Mouse (Mus musculus) lung, embryonic 15.5 days (tissue): ENCODE results near the gene Stx16. TPM values are rescaled to one million over a fixed set of nuclear protein-coding genes. Genes with fewer than 3 reads are reported as not detected.

Experiments used
- ATAC-seq: fragments of 200-750 bp; cut with Nextera tagmentation; 2 replicates; pipeline ENCODE4 v1.8.0; 2017; ENCODE audit warnings: moderate number of reproducible peaks, borderline replicate concordance; ENCODE audit not compliant: low FRiP score, low TSS enrichment; ENCODE audit errors: extremely low read depth
- H3K27ac ChIP-seq: fragments of 300-500 bp; sonication (generic); 2 replicates; pipeline ENCODE4 v1.5.1; 2015; ENCODE audit warnings: moderate library complexity, mild to moderate bottlenecking, inconsistent platforms
- H3K27me3 ChIP-seq: fragments of 300-500 bp; sonication (generic); 2 replicates; pipeline ENCODE4 v1.6.1; 2015; ENCODE audit warnings: inconsistent platforms
- H3K36me3 ChIP-seq: fragments of 300-500 bp; sonication (generic); 2 replicates; pipeline ENCODE4 v1.6.1; 2015; ENCODE audit warnings: inconsistent platforms
- H3K4me1 ChIP-seq: fragments of 300-500 bp; sonication (generic); 2 replicates; pipeline ENCODE4 v1.6.1; 2015; ENCODE audit warnings: inconsistent platforms
- H3K4me2 ChIP-seq: fragments of 300-500 bp; sonication (generic); 2 replicates; pipeline ENCODE4 v1.6.1; 2015; ENCODE audit warnings: inconsistent platforms, mild to moderate bottlenecking, moderate library complexity
- H3K4me3 ChIP-seq: fragments of 300-500 bp; sonication (generic); 2 replicates; pipeline ENCODE4 v1.5.1; 2015; ENCODE audit warnings: mild to moderate bottlenecking, inconsistent platforms
- H3K9ac ChIP-seq: fragments of 300-500 bp; sonication (generic); 2 replicates; pipeline ENCODE4 v1.6.1; 2015; ENCODE audit warnings: inconsistent platforms
- H3K9me3 ChIP-seq: fragments of 300-500 bp; sonication (generic); 2 replicates; pipeline ENCODE4 v1.6.1; 2016; ENCODE audit warnings: inconsistent platforms
- whole genome bisulfite sequencing: fragments of 180-500 bp; shearing (Covaris S2); methylation state at CpG from one replicate; pipeline ENCODE4 v1.1.7; 2015; 5-methylcytosine and 5-hydroxymethylcytosine counted together
- polyA plus RNA-seq: library from polyadenylated mRNA; unstranded; fragments of >200 nt; fragmentation: Nextera tagmentation; extraction: Ambion mirVana; gene quantifications from 2 replicates; pipeline ENCODE4 v1.2.1, GENCODE M21; 2015

Gene Stx16
- polyA plus RNA-seq, 1 experiment from 2014 or later, result 11.9 TPM

DNA sequence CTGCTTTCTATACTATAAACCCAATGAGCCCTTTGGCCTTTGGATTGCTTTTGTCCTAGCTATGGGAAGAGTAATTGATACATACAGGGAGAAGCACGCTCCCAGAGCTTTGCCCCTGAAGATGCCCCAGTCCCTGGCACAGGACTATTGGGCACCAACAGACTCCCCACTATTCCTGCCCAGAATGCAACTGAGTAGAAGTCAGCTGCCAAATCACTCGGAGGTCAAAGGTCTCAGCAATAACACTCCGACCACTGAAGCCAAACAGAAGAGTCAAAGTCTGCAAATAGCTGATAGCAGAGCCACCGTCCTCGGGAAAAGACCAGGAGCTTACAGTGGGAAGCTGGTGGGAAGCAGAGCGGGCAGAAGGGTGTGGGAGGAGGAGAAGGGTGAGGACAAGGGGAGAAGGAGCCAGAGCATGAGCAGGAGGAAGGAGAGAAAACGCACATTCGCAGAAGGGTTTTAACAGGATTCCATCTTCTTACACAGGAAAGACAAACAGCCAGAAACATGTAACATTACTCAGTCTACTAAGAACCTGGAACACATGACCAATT lies 56.4 kb downstream of the Stx16 start:
- ATAC-seq, result no peak
- H3K36me3 ChIP-seq, result no peaks in the 10 kb centered on the region

More for the DNA sequence above, 56.4 kb downstream of the Stx16 start:
- Histone ChIP-seq H3K9me3 (no peaks in the 10 kb centered on the region), H3K4me2 (no peak overlapping the region), H3K4me1 (0 out of 2 replicates have a peak, but pooled peaks cover 2% of the 10 kb centered on the region), H3K27ac (no peak overlapping the region), H3K9ac (no peak overlapping the region), H3K27me3 (no peaks in the 10 kb centered on the region), H3K4me3 (no peak overlapping the region)
- 71% methylated on average over 8 of the region's 8 CpGs for WGBS

Other genes starting within 250 kb of the Stx16 start
- 66.3 and 66.7 TPM in 2 replicates for gene Npepl1, start 34.0 kb downstream of the Stx16 start, polyA plus RNA-seq
- 2,028 and 2,095 TPM in 2 replicates for gene Gnas, start 208.0 kb downstream of the Stx16 start, polyA plus RNA-seq